Mouse (Mus musculus): Measurements from ENCODE around the gene Rufy3. TPM values are rescaled to one million over a fixed set of nuclear protein-coding genes. Genes with fewer than 3 reads are reported as not detected.

The Rufy3 gene
- polyA plus RNA-seq, 1 experiment from 2014 or later = 13.5 TPM

DNA sequence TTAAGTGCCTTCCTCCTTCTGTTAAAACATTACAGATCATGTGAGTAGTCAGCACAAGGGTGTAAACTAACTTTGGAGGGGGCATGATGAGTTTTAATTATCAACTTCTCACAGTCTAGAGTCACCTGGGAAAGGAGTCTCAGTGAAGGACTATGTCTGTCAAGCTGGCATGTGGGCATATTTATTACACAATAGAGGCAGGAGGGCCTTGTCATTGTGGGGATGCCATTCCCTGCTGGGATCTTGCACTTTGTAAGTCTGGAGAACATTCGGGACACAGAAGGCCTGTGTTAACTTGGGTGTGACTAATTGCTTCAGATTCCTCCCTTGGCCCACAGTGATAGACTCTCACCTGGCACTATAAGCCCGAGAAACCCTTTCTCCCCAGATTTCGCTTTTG, 4.7 kb downstream of the Rufy3 start:
- no peak overlapping the region for H3K4me3 ChIP-seq (replicated peaks; ENCODE audit: low read length)
- H3K9me3 ChIP-seq (replicated peaks; ENCODE audit: control insufficient read depth, low read length) = no peaks in the 10 kb centered on the region
- 0 out of 2 replicates have a peak, but pooled peaks cover 6% of the 10 kb centered on the region for H3K4me1 ChIP-seq (ENCODE audit: control insufficient read depth, insufficient read depth, low read length)
- WGBS = 90% methylated on average over 3 of the region's 3 CpGs
- no peaks in the 10 kb centered on the region for H3K36me3 ChIP-seq (ENCODE audit: control insufficient read depth, insufficient read depth, low read length)
- no peak overlapping the region for H3K9ac ChIP-seq (ENCODE audit: low read length)
- no peak overlapping the region for H3K27ac ChIP-seq (ENCODE audit: low read length)
- no peak overlapping the region for H3K4me2 ChIP-seq (ENCODE audit: low read depth, low read length)
- H3K27me3 ChIP-seq (ENCODE audit: control insufficient read depth, insufficient read depth, low read length) = no peaks in the 10 kb centered on the region
- ATAC-seq (ENCODE audit: insufficient read depth, low FRiP score) = no peak

DNA sequence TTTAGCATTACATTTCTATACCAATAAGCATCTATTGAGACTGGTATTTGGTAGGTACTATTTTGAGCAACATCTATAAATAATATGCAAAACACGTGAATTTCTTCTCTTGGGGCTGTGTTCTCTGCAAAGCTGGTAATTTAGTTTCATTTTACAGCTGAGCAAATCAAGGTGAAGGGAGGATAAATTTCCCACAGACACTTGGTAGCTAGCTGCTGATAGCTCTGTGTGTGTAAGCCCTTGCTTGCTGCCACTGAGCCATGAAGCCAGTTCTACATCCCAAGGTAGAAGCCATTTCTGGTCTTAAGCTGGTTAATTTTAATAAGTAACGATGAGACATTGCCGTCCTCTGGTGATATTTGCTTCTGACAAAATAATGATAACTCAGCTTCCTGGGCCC, 10.0 kb downstream of the Rufy3 start:
- no peaks in the 10 kb centered on the region for H3K36me3 ChIP-seq (ENCODE audit: control insufficient read depth, insufficient read depth, low read length)
- H3K9ac ChIP-seq (ENCODE audit: low read length) = no peak overlapping the region
- H3K4me3 ChIP-seq (replicated peaks; ENCODE audit: low read length) = no peak overlapping the region
- H3K27ac ChIP-seq (ENCODE audit: low read length) = no peak overlapping the region
- ATAC-seq (ENCODE audit: insufficient read depth, low FRiP score) = no peak
- H3K27me3 ChIP-seq (ENCODE audit: control insufficient read depth, insufficient read depth, low read length) = no peaks in the 10 kb centered on the region
- no peaks in the 10 kb centered on the region for H3K9me3 ChIP-seq (replicated peaks; ENCODE audit: control insufficient read depth, low read length)
- H3K4me1 ChIP-seq (ENCODE audit: control insufficient read depth, insufficient read depth, low read length) = peaks cover 6% of the 10 kb centered on the region; the same call in 1 of the 2 replicates
- H3K4me2 ChIP-seq (ENCODE audit: low read depth, low read length) = no peak overlapping the region
- WGBS = 83% methylated on average over 3 of the region's 3 CpGs

DNA sequence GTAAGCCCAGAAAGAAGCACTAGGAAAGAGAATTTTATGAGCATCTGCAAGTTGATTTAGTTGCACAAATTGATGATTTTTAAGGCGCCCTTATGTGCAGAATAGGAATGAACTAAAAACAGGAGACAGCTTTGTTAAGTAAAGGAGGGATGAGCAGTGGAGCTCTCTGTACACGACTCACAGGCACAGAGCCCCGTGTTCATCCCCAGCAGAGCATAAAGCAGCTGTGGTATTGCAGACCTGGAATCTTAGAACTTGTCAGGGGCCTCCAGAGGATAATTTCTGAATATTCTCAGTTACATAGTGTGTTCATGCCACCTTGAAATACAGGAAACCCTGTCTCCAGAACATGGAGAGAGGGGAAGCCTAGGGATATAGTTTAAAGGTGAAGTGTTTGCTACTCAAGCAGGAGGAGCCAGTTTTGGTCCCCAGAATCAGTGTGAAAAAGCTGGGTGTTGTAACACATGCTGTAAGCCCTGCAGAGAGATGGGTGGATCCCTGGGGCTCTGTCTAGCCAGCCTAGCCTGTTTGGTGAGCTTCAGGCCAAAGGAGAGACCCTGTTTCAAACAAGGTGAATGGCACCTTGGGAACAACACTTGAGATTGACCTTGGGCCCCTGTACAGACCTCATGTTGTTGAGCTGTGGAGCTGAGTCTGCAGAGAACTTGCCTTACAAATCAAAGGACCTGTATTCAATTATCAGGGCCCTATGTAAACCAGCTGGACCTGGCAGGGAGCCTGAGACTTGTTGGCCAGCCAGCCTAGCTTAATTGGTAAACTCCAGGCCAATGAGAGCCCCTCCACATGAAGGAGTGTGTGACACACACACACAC, 10.9 kb downstream of the Rufy3 start:
- 49% methylated on average over 3 of the region's 3 CpGs for WGBS
- H3K27me3 ChIP-seq (ENCODE audit: control insufficient read depth, insufficient read depth, low read length) = no peaks in the 10 kb centered on the region
- peak; percentile 89 for ATAC-seq (ENCODE audit: insufficient read depth, low FRiP score)
- H3K4me1 ChIP-seq (ENCODE audit: control insufficient read depth, insufficient read depth, low read length) = peaks cover 6% of the 10 kb centered on the region; the same call in 1 of the 2 replicates
- H3K36me3 ChIP-seq (ENCODE audit: control insufficient read depth, insufficient read depth, low read length) = no peaks in the 10 kb centered on the region
- peak overlapping the region; percentile 6; the same call in 1 of the 2 replicates for H3K4me2 ChIP-seq (ENCODE audit: low read depth, low read length)
- H3K4me3 ChIP-seq (replicated peaks; ENCODE audit: low read length) = no peak overlapping the region
- peak overlapping the region; percentile 80 for H3K27ac ChIP-seq (ENCODE audit: low read length)
- H3K9me3 ChIP-seq (replicated peaks; ENCODE audit: control insufficient read depth, low read length) = no peaks in the 10 kb centered on the region
- no peak overlapping the region for H3K9ac ChIP-seq (ENCODE audit: low read length)

DNA sequence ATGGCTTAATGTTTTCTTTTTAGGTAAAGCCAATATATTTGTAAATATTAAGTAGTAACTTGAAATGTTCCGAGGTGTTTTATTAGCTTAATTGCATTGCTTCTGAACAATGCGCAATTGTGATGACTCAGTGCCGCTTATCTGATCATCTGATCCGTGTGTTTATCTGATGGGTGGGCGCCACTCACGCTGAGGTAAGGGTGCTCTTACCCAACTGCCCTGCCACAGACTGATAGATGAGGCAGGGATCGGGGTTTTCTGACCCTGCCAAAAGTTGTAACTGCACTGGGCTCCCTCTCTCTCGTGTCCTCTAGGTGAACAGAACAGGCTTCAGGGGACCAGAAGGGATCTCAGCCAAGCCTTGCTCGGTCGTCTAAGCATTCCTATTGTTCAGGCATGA, 15.8 kb downstream of the Rufy3 start:
- no peak overlapping the region for H3K27ac ChIP-seq (ENCODE audit: low read length)
- no peak overlapping the region for H3K9ac ChIP-seq (ENCODE audit: low read length)
- no peaks in the 10 kb centered on the region for H3K27me3 ChIP-seq (ENCODE audit: control insufficient read depth, insufficient read depth, low read length)
- H3K4me3 ChIP-seq (replicated peaks; ENCODE audit: low read length) = no peak overlapping the region
- no peak for ATAC-seq (ENCODE audit: insufficient read depth, low FRiP score)
- H3K4me1 ChIP-seq (ENCODE audit: control insufficient read depth, insufficient read depth, low read length) = peaks cover 10% of the 10 kb centered on the region
- no peak overlapping the region for H3K4me2 ChIP-seq (ENCODE audit: low read depth, low read length)
- no peaks in the 10 kb centered on the region for H3K9me3 ChIP-seq (replicated peaks; ENCODE audit: control insufficient read depth, low read length)
- 59% methylated on average over 10 of the region's 10 CpGs for WGBS
- no peaks in the 10 kb centered on the region for H3K36me3 ChIP-seq (ENCODE audit: control insufficient read depth, insufficient read depth, low read length)

DNA sequence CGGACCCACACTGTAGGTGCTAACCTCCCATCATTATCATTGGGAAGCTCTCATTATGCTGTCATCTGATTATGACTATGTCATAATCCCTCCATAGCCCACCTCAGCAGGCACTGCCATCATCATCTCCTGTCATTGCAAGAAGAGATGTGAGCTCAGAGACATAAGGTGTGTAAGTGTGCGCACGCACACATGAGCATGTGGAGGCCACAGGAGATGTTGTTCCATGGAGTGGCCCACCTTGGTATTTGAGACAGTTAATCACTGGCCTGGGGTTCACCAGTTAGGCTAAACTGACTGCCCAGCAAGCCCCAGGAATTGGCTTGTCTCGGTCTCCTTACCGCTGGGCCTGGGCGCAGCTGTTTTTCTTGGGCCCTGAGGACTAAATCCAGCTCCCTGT, 16.5 kb downstream of the Rufy3 start:
- H3K4me3 ChIP-seq (replicated peaks; ENCODE audit: low read length) = no peak overlapping the region

DNA sequence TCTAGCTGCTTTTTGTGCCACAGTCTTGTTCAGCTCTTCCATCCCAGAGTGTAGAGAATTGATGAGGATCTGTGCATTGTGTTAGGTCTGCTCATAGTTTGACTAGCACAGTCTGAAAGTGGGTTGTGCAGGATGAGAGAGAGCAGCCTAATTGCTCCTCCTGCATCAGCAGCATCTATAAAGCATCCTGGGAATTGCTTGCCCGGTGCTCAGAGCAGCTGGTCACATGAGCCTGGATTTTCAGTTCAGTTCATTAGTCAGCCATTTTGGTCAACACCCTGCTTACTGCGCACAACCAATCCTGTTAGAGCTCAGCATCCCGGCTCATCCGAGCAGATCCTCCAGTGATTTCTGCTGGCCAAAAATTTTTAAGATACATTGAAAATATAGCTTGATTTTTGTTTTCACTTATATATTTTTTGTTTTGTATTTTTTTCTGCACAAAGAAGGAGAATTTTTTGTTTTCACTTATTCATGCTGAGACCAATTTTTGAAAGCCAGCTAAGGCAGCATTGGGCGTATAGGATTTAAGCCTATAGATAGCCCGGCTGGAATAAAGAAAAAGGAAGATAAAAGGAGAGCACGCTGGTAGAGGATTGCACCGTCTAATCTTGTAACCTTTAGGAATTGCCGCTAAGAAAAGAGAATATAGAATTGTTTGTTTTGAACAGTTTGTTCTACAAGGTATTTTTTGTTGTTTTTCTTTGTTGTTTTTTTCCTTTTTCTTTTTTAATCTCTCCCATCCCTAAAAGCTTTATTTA, 18.6 kb downstream of the Rufy3 start:
- Histone ChIP-seq H3K4me3 (replicated peaks; ENCODE audit: low read length) (no peak overlapping the region), H3K36me3 (ENCODE audit: control insufficient read depth, insufficient read depth, low read length) (no peaks in the 10 kb centered on the region), H3K27ac (ENCODE audit: low read length) (no peak overlapping the region), H3K4me2 (ENCODE audit: low read depth, low read length) (no peak overlapping the region), H3K9ac (ENCODE audit: low read length) (no peak overlapping the region), H3K9me3 (replicated peaks; ENCODE audit: control insufficient read depth, low read length) (no peaks in the 10 kb centered on the region), H3K4me1 (ENCODE audit: control insufficient read depth, insufficient read depth, low read length) (peaks cover 17% of the 10 kb centered on the region), H3K27me3 (ENCODE audit: control insufficient read depth, insufficient read depth, low read length) (no peaks in the 10 kb centered on the region)
- 64% methylated on average over 9 of the region's 9 CpGs for WGBS
- ATAC-seq (ENCODE audit: insufficient read depth, low FRiP score) = peak; percentile 48

More for the DNA sequence above, 16.5 kb downstream of the Rufy3 start:
- Histone ChIP-seq H3K9ac (ENCODE audit: low read length) (no peak overlapping the region), H3K4me2 (ENCODE audit: low read depth, low read length) (no peak overlapping the region), H3K9me3 (replicated peaks; ENCODE audit: control insufficient read depth, low read length) (no peaks in the 10 kb centered on the region), H3K4me1 (ENCODE audit: control insufficient read depth, insufficient read depth, low read length) (peaks cover 7% of the 10 kb centered on the region), H3K27ac (ENCODE audit: low read length) (no peak overlapping the region), H3K27me3 (ENCODE audit: control insufficient read depth, insufficient read depth, low read length) (no peaks in the 10 kb centered on the region), H3K36me3 (ENCODE audit: control insufficient read depth, insufficient read depth, low read length) (no peaks in the 10 kb centered on the region)
- WGBS = 92% methylated on average over 6 of the region's 6 CpGs
- no peak for ATAC-seq (ENCODE audit: insufficient read depth, low FRiP score)

DNA sequence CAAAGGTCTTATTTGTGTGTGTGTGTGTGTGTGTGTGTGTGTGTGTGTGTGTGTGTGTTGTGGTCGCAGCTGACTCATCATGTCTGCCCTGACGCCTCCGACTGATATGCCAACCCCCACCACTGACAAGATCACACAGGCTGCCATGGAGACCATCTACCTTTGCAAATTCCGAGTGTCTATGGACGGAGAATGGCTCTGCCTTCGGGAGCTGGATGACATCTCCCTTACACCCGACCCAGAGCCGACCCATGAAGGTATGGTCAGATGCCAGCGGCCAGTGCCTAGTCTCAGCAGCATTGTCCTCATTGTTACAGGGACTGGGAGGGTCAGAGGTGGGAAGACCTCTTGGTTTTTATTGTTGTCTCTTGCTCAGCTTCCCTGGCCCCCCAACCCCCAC, 19.2 kb downstream of the Rufy3 start:
- no peak for ATAC-seq (ENCODE audit: insufficient read depth, low FRiP score)
- Histone ChIP-seq H3K36me3 (ENCODE audit: control insufficient read depth, insufficient read depth, low read length) (no peaks in the 10 kb centered on the region), H3K27ac (ENCODE audit: low read length) (no peak overlapping the region), H3K9ac (ENCODE audit: low read length) (no peak overlapping the region), H3K4me3 (replicated peaks; ENCODE audit: low read length) (peak overlapping the region; percentile 14), H3K27me3 (ENCODE audit: control insufficient read depth, insufficient read depth, low read length) (no peaks in the 10 kb centered on the region), H3K4me1 (ENCODE audit: control insufficient read depth, insufficient read depth, low read length) (peaks cover 17% of the 10 kb centered on the region), H3K4me2 (ENCODE audit: low read depth, low read length) (peak overlapping the region; percentile 15; the same call in 1 of the 2 replicates), H3K9me3 (replicated peaks; ENCODE audit: control insufficient read depth, low read length) (no peaks in the 10 kb centered on the region)
- WGBS = 60% methylated on average over 9 of the region's 9 CpGs

DNA sequence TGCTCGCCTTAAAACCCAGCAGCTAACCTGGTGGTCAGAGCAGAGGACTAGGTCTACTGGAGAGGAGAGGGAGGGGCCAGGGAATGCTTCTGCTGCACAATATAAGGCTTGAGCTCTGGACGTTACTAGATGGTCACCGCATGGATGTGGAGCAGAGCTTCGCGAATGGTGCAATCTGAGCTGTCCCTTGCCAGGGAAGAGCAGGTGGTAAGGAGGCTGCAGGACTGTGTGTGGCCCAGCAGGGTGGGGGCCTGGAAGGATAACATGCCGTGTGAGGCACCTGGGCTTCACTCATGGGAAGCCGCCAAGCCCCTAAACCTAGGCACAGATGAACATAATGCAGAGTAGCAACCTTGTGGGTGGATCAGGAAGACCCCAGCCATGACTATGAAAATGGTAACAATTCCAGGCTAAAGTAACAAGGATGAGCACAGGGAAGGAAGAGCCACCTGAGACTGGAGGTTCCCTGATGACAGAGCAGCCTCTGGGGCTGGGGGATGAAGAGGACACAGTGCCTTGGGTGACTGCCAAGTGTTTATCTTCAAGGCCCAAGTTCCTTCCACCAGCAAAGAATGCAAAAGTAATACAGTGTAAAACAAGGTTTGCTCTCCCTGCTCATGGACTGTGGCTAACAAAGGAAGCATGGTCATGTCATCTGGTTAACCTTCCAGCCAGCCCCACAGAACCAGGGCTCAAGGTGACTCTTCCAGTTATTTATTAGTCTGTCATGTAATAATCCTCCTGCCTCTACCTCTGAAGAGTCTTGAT, 21.8 kb downstream of the Rufy3 start:
- Histone ChIP-seq H3K36me3 (ENCODE audit: control insufficient read depth, insufficient read depth, low read length) (no peaks in the 10 kb centered on the region), H3K4me3 (replicated peaks; ENCODE audit: low read length) (no peak overlapping the region), H3K27me3 (ENCODE audit: control insufficient read depth, insufficient read depth, low read length) (no peaks in the 10 kb centered on the region), H3K27ac (ENCODE audit: low read length) (no peak overlapping the region), H3K9ac (ENCODE audit: low read length) (no peak overlapping the region), H3K9me3 (replicated peaks; ENCODE audit: control insufficient read depth, low read length) (no peaks in the 10 kb centered on the region), H3K4me2 (ENCODE audit: low read depth, low read length) (no peak overlapping the region), H3K4me1 (ENCODE audit: control insufficient read depth, insufficient read depth, low read length) (peaks cover 17% of the 10 kb centered on the region)
- no peak for ATAC-seq (ENCODE audit: insufficient read depth, low FRiP score)
- WGBS = 76% methylated on average over 7 of the region's 7 CpGs
